Mouse (Mus musculus) right cerebral cortex, postnatal 36 days (tissue): Measurements from ENCODE around the gene Ddost.
A peak's percentile ranks its signal among the peaks of the same experiment; 100 is the strongest.

Source experiments
- DNase-seq, 2 experiments: peaks; one replicate each; pipeline ENCODE4 v3.0.0; 2022; ENCODE audit warnings: low spot score in 2 of 2, mixed read lengths in 1 of 2

Ddost gene

DNA sequence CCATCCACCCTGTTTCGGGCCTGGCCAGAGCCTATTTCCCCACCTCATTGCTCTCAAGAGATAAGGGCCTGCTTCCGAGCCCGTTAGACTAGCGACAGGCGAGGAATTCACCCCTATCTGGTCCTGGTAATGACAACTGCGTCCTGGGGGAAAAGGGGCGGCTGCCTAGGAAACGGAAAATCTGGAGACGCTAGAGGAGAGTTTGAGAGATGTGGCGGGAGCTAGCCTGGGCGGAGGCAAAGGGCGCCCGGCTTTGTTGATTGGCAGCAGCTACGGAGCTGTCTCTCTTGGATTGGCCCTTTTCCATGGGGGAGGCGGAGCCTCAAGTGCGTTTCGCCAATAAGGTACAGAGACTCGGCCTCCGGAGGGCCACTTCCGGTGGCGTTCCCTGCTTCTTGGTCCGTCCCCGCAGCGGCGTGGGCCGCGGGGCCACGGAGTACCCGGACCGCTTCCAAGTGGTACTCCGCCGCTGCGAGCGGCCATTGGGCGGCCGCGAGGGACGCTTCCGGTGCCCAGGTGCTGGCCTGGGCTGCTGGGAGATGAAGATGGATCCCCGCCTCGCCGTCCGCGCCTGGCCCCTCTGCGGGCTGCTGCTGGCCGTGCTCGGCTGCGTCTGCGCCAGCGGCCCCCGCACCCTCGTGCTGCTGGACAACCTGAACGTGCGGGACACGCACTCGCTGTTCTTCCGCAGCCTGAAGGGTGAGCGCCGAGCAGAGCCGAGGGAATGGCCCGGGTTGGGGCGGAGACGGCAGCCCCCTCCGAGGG is at the start of gene Ddost:
Ddost (plus strand) TSS at position 391 of the 765 bp plus-strand sequence.
- peak; percentile 98 to 99 for DNase-seq

- DNase-seq, result no peak
These were observed 47.3 kb upstream of the Ddost start for GRCm38 (mm10) chr4:138257116-138257687.

- no peak for DNase-seq
These were observed 45.9 kb upstream of the Ddost start for GRCm38 (mm10) chr4:138258663-138259062.

- DNase-seq, result no peak
These were observed 45.0 kb upstream of the Ddost start for GRCm38 (mm10) chr4:138259482-138259881.

DNA sequence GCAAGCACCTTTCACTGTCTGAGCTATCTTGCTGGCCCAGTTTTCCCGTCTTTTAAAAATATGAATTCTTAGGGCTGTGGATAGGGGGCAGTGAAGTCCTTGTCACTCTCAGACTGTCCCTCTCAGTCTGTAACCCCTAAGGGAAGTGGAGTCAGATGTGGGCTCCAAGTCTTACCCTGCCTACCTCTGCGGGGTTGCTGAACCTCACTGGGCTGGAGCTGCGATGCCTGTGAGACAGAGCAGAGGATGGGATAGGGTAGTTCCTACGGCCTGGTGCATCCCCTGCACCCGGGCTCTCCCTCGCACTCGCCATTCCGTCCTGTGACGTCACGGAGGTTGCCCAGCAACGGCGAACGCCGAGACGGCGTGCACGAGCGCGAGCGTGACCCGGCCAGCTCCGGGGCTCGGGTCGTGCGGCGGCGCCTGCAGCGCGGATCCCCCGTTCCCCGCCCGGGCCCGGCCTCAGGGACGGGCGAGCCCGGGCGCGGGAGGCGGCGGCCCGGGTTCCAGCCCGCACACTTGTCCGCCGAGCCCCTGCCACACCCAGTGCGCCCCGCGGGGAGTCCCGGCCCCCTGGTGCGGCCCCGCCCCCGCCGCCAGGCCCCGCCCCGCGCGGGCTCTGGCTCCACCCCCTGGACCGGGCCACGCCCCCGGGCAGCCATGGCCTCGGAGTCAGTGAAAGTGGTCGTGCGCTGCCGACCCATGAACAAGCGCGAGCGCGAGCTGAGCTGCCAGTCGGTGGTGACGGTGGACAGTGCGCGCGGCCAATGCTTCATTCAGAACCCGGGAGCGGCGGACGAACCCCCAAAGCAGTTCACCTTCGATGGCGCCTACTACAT is 42.5 kb upstream of the Ddost start:
- DNase-seq, result peak; percentile 84 to 87

- no peak for DNase-seq
These were observed 36.7 kb upstream of the Ddost start for GRCm38 (mm10) chr4:138267869-138268268.

DNA sequence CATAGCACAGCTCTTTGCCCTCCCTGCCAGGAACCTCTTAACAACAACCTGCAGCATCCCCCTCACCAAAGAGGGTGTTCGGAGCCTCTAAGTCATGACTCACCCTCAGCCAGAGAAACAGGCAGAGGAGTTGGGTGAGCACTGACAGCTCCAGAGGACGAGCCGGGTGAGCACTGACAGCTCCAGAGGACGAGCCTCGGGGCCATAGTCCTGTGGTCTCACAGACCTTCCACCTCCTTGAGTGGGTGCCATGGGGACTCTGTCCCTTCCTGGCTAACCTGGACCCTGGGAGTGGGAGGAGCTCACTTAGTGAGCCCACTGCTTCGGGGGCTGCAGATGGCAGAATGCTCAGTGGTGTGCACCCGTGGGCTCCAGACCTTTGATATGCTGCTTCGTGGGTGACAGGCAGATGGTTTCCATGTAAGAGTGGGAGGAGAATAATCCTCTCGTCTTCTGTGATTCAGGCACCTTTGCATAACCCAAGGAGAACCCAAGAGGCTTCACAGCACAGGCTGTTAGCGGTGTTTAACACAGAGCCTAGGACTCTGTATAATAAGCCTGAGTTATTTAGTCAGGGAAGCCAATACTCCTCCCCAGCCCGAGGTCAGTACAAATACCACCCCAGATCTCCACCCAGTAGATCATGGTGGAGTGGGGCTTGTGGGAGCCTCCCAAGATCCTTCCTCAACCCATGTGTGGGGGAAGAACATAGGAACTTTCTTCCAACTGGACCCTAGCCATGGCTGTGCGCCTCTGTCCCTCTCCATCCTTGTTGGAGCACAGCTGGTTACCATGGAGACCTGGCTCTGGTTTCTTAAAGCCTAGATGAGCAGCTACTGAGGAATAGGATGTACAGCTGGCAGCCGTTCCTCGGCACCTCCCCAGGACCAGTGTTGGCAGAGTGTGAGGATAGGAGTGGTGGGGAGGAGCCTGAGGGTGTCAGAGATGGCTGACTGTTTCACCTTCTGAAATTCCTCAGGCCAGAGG is 32.2 kb upstream of the Ddost start:
- peak; percentile 67 to 75 for DNase-seq

GRCm38 (mm10) chr4:138278346-138278745 is 26.2 kb upstream of the Ddost start:
- DNase-seq, result peak; percentile 27 to 52

- DNase-seq, result peak; percentile 33 to 50
These were observed 21.7 kb upstream of the Ddost start for GRCm38 (mm10) chr4:138282834-138283233.

DNA sequence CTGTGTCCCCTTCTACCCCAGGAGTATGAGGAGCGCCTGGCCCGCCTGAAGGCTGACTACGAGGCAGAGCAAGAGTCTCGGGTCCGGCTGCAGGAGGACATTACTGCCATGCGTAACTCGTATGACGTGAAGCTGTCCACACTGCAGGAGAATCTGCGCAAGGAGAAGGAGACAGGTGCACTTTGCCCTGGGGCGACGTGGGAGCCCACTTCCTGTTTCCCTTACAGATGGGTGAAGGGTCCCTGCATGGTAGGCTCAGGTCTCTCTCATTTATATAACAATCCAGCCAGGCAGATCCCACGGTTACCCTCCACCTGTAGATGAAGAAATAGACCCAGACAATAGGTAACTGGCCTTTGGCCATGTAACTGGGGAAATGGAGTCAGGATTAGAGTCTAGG is 18.1 kb upstream of the Ddost start:
- DNase-seq, result no peak

DNA sequence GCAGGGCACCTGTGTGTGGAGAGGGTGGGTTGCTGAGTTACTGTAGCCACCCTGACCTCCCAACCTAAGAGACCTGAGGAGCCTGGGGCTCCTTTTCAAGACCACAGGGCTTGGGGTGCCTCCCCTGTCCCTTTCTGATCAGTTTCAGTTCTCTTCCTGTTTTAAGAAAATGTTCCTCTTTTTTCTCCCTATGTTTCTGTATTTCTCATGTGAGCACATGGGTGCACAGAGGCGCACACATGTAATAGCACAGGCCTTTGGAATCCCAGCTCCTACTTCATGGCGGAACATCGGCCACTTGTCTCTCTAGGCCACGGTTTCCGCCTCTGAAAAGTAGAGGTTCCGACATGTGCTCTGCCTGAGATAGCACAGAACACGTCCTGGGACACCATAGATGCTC is 15.8 kb upstream of the Ddost start:
- DNase-seq, result no peak

DNA sequence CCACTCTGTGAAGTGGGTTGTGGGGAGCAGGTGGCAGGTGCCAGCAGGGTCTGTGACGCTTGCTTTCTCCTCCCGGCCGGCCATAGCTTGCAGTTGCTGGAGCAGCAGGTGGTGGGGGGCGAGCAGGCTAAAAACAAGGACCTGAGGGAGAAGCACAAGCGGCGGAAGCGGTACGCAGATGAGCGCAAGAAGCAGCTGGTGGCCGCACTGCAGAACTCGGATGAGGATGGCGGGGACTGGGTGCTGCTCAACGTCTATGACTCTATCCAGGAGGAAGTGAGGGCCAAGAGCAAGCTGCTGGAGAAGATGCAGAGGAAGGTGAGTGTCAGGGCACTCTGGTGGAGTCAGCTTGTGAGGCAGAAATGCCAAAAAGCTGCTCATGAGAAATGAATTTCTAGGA is 12.5 kb upstream of the Ddost start:
- DNase-seq, result no peak

DNA sequence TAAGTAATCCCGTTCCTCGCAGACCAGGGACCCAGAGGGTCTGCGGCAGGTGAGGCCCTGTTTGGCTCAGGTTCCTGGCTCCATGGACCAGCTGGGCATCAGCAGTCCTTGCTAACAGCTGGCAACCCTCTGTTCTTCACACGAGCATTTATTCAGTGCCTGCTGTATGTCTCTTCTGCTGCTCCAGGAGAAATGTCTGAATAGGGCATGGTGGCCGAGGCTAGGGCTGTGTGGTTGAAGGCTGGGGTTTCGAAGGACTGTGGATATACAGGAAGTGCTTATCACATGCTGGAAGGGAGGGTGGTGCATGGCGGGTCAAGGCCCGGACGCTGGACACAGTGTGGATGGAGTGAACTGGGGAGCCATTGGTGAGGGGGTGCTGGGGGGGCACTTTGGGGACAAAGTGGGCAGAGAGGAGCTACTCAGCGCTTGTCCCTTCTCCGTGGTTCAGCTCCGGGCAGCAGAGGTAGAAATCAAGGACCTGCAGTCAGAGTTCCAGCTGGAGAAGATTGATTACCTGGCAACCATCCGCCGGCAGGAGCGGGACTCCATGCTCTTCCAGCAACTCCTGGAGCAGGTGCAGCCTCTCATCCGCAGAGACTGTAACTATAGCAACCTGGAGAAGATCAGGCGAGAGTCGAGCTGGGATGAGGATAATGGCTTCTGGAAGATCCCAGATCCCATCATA is 11.1 kb upstream of the Ddost start:
- no peak for DNase-seq

DNA sequence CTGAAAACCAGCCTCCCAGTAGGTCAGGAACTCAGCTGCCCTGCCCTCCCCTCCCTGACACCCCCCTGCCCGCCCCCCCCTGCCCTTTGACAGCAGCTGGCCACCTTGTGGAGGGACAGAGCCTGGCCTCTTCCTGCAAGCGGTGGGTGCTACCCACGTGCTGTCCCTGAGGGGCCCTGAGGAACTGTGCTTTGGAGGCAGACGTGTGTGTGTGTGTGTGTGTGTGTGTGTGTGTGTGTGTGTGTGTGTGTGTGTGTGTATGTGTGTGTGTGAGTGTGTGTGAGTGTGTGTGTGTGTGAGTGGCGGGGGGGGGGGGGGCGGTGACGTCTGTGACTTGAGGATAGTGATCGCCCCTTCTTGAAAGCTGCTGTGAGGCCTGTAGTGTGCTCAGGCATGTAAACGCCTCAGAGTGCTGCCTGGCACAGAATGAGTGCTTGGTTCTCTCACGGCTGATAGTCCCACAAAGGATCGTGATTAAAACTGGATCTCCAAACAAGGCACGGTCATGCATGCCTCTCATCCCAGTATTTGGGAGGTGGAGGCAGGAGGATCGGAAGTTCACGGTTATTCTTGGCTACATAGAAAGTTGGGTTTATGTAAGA is 10.5 kb upstream of the Ddost start:
- DNase-seq, result no peak

- DNase-seq, result no peak
These were observed 3.2 kb upstream of the Ddost start for GRCm38 (mm10) chr4:138301271-138301780.

GRCm38 (mm10) chr4:138303011-138303410 is 1.5 kb upstream of the Ddost start:
- DNase-seq, result no peak

DNA sequence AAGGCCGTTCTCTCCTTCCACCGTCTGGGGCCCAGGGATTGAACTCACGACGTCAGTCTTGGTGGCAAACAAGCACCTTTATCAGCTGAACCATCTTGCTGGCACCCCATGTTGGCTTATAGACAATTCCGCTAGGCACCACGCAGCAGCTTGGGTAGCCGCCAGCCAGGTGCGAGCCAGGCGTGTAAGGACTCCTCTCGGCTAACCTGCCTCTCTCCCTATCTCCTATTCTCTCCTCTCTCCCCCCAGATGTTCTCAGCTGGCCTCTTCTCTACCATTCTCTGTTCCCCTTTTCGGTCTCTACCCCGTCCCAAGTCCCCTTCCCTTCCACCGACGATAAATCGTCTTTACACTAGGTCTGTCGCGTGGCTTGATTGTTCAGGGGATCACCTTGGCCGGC is 788 bp upstream of the Ddost start:
- no peak for DNase-seq

- no peak for DNase-seq
These were observed 2.5 kb downstream of the Ddost start for GRCm38 (mm10) chr4:138307025-138307424.

DNA sequence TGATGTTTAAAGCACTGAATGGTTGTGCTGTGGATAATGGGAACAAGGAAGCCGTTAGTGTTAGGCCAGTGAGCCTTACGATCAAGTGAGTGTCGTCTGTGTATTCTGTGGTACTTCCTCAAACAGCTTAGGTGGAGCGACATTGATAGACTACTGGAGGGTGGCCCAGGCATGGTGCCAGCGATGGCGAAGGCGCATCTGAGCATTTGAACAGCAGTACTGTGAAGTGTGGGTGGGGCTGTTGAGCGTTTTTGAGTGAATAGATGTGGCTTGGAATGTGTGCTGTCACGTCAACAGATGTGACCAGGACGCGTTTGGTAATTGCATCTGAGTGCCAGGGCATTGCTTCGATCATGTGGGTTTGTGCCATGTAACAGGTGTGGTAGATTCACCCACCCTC is 3.2 kb downstream of the Ddost start:
- no peak for DNase-seq

DNA sequence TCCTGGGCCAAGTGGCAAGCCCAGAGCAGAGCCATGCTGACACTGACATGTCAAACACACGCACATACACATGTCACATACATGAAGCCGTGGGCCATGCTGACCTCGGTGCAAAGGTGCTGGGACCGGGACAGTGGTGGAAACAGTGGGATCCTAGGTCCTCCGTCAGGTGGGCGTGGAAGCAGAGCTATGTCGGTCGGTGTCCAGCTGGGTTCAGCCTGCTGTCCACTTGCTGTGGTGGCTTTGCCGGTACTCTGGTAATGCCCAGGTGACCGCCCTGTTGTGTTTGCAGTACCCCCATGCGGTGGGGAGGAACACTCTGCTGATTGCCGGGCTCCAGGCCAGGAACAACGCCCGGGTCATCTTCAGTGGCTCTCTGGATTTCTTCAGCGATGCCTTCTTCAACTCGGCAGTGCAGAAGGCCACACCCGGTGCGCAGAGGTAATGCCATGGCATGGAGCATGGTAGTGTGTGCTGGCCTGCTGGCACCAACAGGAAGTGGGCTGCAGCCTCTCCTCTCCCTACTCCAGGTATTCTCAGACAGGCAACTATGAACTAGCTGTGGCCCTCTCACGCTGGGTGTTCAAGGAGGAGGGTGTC is 5.9 kb downstream of the Ddost start:
- DNase-seq, result no peak
